Mouse (Mus musculus) gastrocnemius, adult 2 months (tissue): ENCODE results near the gene Mtif2. TPM values are rescaled to one million over a fixed set of nuclear protein-coding genes. Genes with fewer than 3 reads are reported as not detected.

Source experiments
- DNase-seq: peaks from one replicate; pipeline ENCODE4 v3.0.0; 2022
- H3K27ac ChIP-seq: fragments of 200-600 bp; 2 replicates; pipeline ENCODE4 v1.8.1; 2022; ENCODE audit warnings: mild to moderate bottlenecking
- H3K4me3 ChIP-seq: fragments of 200-600 bp; 2 replicates; pipeline ENCODE4 v1.8.1; 2022; ENCODE audit warnings: mild to moderate bottlenecking, moderate library complexity
- CTCF ChIP-seq: fragments of 200-600 bp; IDR thresholded peaks from 2 replicates; pipeline ENCODE4 v1.8.1; 2022; ENCODE audit warnings: antibody characterized with exemption, mild to moderate bottlenecking, moderate library complexity
- intact Hi-C: fragments of 180-260 bp; cut with DNase I; formaldehyde crosslinking; loops from one replicate; pipeline ENCODE4 v1.15.1; 2025
- total RNA-seq, 2 experiments: library from RNA; stranded (reverse); gene quantifications; 2 replicates each; pipeline ENCODE4 v1.2.3; 2021

The Mtif2 gene
- total RNA-seq, 2 experiments from 2014 or later, result 21.5 to 32.1 TPM

GRCm38 (mm10) chr11:29571536-29571935, 45.3 kb downstream of the Mtif2 start:
- intact Hi-C loops, result no loop called here
- Histone ChIP-seq H3K4me3 (no peak overlapping the region), H3K27ac (no peak overlapping the region)
- no peak for TF ChIP-seq CTCF
- no peak for DNase-seq

GRCm38 (mm10) chr11:29572656-29573055, 46.4 kb downstream of the Mtif2 start:
- no peak for DNase-seq
- intact Hi-C loops, result no loop called here
- no peak overlapping the region for H3K27ac ChIP-seq
- H3K4me3 ChIP-seq, result no peak overlapping the region
- TF ChIP-seq CTCF, result no peak

- H3K27ac ChIP-seq, result no peak overlapping the region
- TF ChIP-seq CTCF, result peak; percentile 70
- no peak overlapping the region for H3K4me3 ChIP-seq
- DNase-seq, result no peak
- intact Hi-C loops, result no loop called here
These were observed 53.4 kb downstream of the Mtif2 start for GRCm38 (mm10) chr11:29579610-29580009.

Other genes with a start within 250 kb of the Mtif2 start
- gene Ccdc88a, start 152.8 kb upstream of the Mtif2 start, total RNA-seq, result 1 to 10 TPM; 2.0 to 3.2 TPM
- 10 to 100 TPM; 23.7 to 24.2 TPM for gene Prorsd1, start 11.4 kb upstream of the Mtif2 start, total RNA-seq
- gene Clhc1, start 21.5 kb downstream of the Mtif2 start, total RNA-seq, result not detected
- gene Rps27a, start 21.7 kb downstream of the Mtif2 start, total RNA-seq, result 100 to 1,000 TPM; 336 to 416 TPM
- gene Rtn4, start 166.5 kb downstream of the Mtif2 start, total RNA-seq, result 100 to 1,000 TPM; 639 to 764 TPM